Comparison of ENCODE assay signal across 8 mouse cellular contexts in genomic region chr4:41639214-41639841, GRCm38 (mm10). TPM values are rescaled to one million over a fixed set of nuclear protein-coding genes. Genes with fewer than 3 reads are reported as not detected.
A peak's percentile ranks its signal among the peaks of the same experiment; 100 is the strongest.
DNase-seq lines count a peak whose midpoint lies in the region; ATAC-seq and TF ChIP-seq lines count a peak whose summit lies in the region.

No protein-coding gene starts in this region.

- 0 out of 2 replicates have a peak, but pooled peaks have one; percentile 18 for ATAC-seq in erythroblast, adult 5-6 weeks (replicated peaks; ENCODE audit: low FRiP score, poor library complexity, severe bottlenecking)
- no peak for ATAC-seq in limb, embryonic 13.5 days (ENCODE audit: low FRiP score, low read depth)
- ATAC-seq in stomach, embryonic 16.5 days (ENCODE audit: insufficient read depth, low FRiP score): no peak

- H3K36me3 ChIP-seq in MEL (ENCODE audit: control insufficient read depth in 1 of 2, insufficient read depth in 2 of 2, low read length in 2 of 2): no peaks in the 10 kb centered on the region
- no peaks in the 10 kb centered on the region for H3K36me3 ChIP-seq in limb, embryonic 13.5 days
- no peaks in the 10 kb centered on the region for H3K36me3 ChIP-seq in stomach, embryonic 16.5 days (ENCODE audit: control insufficient read depth, insufficient read depth, low read length)

- no peak for TF ChIP-seq EP300 in MEL (IDR thresholded peaks at IDR 0.05; ENCODE audit: low read depth in 1 of 2, low read length in 2 of 2)

- peak overlapping the region; percentile 84 for H3K4me2 ChIP-seq in limb, embryonic 13.5 days (replicated peaks)
- peak overlapping the region; percentile 79 for H3K4me2 ChIP-seq in stomach, embryonic 16.5 days (ENCODE audit: low read depth, low read length)

- no peak for DNase-seq in layer of hippocampus, adult 2 months (ENCODE audit: low spot score in 2 of 2)
- DNase-seq in layer of hippocampus, postnatal 14 days (ENCODE audit: low spot score in 2 of 2): no peak
- no peak for DNase-seq in MEL (ENCODE audit: low read depth, low spot score)
- no peak for DNase-seq in gastrocnemius, postnatal 14 days
- no peak for DNase-seq in adrenal gland, adult (ENCODE audit: inconsistent age in 2 of 2, low spot score in 1 of 2)

- no peak for TF ChIP-seq POLR2A in MEL (IDR thresholded peaks at IDR 0.05; ENCODE audit: control insufficient read depth in 1 of 2, insufficient read depth in 1 of 2, low read depth in 1 of 2, low read length in 2 of 2, poor library complexity in 1 of 2)

- H3K27ac ChIP-seq in layer of hippocampus, adult 2 months: peak overlapping the region; percentile 93
- no peak overlapping the region for H3K27ac ChIP-seq in MEL (ENCODE audit: control insufficient read depth, low read depth, low read length)
- no peak overlapping the region; the same call in 1 of the 2 replicates for H3K27ac ChIP-seq in limb, embryonic 13.5 days
- peak overlapping the region; percentile 55 for H3K27ac ChIP-seq in stomach, embryonic 16.5 days (ENCODE audit: low read length)

- H3K9ac ChIP-seq in MEL (ENCODE audit: control insufficient read depth, low read depth, low read length, poor library complexity, severe bottlenecking): peak overlapping the region; percentile 45
- peak overlapping the region; percentile 84 for H3K9ac ChIP-seq in limb, embryonic 13.5 days
- H3K9ac ChIP-seq in stomach, embryonic 16.5 days (ENCODE audit: low read length): peak overlapping the region; percentile 78

- no peak for TF ChIP-seq RAD21 in MEL (IDR thresholded peaks at IDR 0.05; ENCODE audit: low read depth, low read length)

- TF ChIP-seq CTCF in layer of hippocampus, adult 2 months (conservative IDR thresholded peaks at IDR 0.05): no peak
- no peak for TF ChIP-seq CTCF in MEL (IDR thresholded peaks at IDR 0.05 in 2 of 3, conservative IDR thresholded peaks at IDR 0.05 in 1 of 3; ENCODE audit: control insufficient read depth in 1 of 3, insufficient read depth in 1 of 3, low read depth in 2 of 3, low read length in 3 of 3, poor library complexity in 1 of 3, severe bottlenecking in 1 of 3)

- no peaks in the 10 kb centered on the region for H3K79me2 ChIP-seq in MEL (ENCODE audit: control insufficient read depth, insufficient read depth, low read length, poor library complexity)

- WGBS in limb, embryonic 13.5 days: 15% methylated on average over 10 of the region's 10 CpGs
- WGBS in stomach, embryonic 16.5 days: 23% methylated on average over 10 of the region's 10 CpGs

- intact Hi-C loops in gastrocnemius, postnatal 14 days (cut with DNase I; ENCODE audit: low total_unique reads): no loop called here

- H3K9me3 ChIP-seq in MEL (replicated peaks; ENCODE audit: insufficient read depth, low read length): no peaks in the 10 kb centered on the region
- H3K9me3 ChIP-seq in limb, embryonic 13.5 days: no peaks in the 10 kb centered on the region
- H3K9me3 ChIP-seq in stomach, embryonic 16.5 days (replicated peaks; ENCODE audit: control insufficient read depth, low read length): no peaks in the 10 kb centered on the region

- peak overlapping the region; percentile 82 for H3K4me3 ChIP-seq in layer of hippocampus, adult 2 months
- peak overlapping the region; percentile 26 to 33; a peak in 2 of 4 replicates for H3K4me3 ChIP-seq in MEL (ENCODE audit: control insufficient read depth in 1 of 2, insufficient read depth in 1 of 2, low read depth in 2 of 2, low read length in 2 of 2)
- peak overlapping the region; percentile 64 for H3K4me3 ChIP-seq in limb, embryonic 13.5 days
- H3K4me3 ChIP-seq in stomach, embryonic 16.5 days (replicated peaks; ENCODE audit: low read length): peak overlapping the region; percentile 56

- H3K27me3 ChIP-seq in MEL (ENCODE audit: control insufficient read depth in 1 of 2, insufficient read depth in 2 of 2, low read length in 2 of 2): peaks cover 1 to 3% of the 10 kb centered on the region in 2 experiments; a peak in 3 of 4 replicates
- H3K27me3 ChIP-seq in limb, embryonic 13.5 days: peaks cover 44% of the 10 kb centered on the region
- no peaks in the 10 kb centered on the region for H3K27me3 ChIP-seq in stomach, embryonic 16.5 days (ENCODE audit: control insufficient read depth, insufficient read depth, low read length)

- peaks cover 0 to 10% of the 10 kb centered on the region in 2 experiments; a peak in 2 of 4 replicates for H3K4me1 ChIP-seq in MEL (ENCODE audit: control insufficient read depth in 1 of 2, insufficient read depth in 2 of 2, low read length in 2 of 2)
- peaks cover 38% of the 10 kb centered on the region for H3K4me1 ChIP-seq in limb, embryonic 13.5 days
- peaks cover 15% of the 10 kb centered on the region; the same call in 1 of the 2 replicates for H3K4me1 ChIP-seq in stomach, embryonic 16.5 days (ENCODE audit: control insufficient read depth, insufficient read depth, low read length)

TF ChIP-seq in MEL, 35 proteins besides CTCF, POLR2A, EP300 and RAD21:
- TF ChIP-seq SMC3 (IDR thresholded peaks at IDR 0.05; ENCODE audit: low read depth, low read length) (no peak), JUND (IDR thresholded peaks at IDR 0.05; ENCODE audit: low read depth, low read length) (no peak), TCF12 (IDR thresholded peaks at IDR 0.05; ENCODE audit: low read depth, low read length) (no peak), MYB (IDR thresholded peaks at IDR 0.05; ENCODE audit: low read depth, low read length) (no peak), TAL1 (IDR thresholded peaks at IDR 0.05; ENCODE audit: low read length) (no peak), GABPA (IDR thresholded peaks at IDR 0.05; ENCODE audit: low read depth, low read length) (no peak), GATA1 (IDR thresholded peaks at IDR 0.05; ENCODE audit: low read depth, low read length) (no peak), RCOR1 (IDR thresholded peaks at IDR 0.05; ENCODE audit: low read depth, low read length) (no peak), MAX (IDR thresholded peaks at IDR 0.05; ENCODE audit: low read length) (no peak), HCFC1 (IDR thresholded peaks at IDR 0.05; ENCODE audit: low read depth, low read length) (no peak), MYC (IDR thresholded peaks at IDR 0.05; ENCODE audit: low read depth, low read length) (no peak), SIN3A (IDR thresholded peaks at IDR 0.05; ENCODE audit: low read length) (no peak)
TF ChIP-seq in MEL: peak in this region for 0.

RNA-seq across cellular contexts. Expression of gene Enho, which starts 0.8 kb away (rescaled TPM):
- total RNA-seq in layer of hippocampus, adult 2 months (2021): 10 to 100 TPM; 59.7 to 62.0 TPM
- 10 to 100 TPM; 61.0 to 69.8 TPM for total RNA-seq in layer of hippocampus, postnatal 14 days (2021)
- 0.19 TPM in 1 of 2 replicates, not detected in the other for total RNA-seq in MEL (2012; rRNA removed)
- polyA plus RNA-seq in MEL (2012; ENCODE audit: insufficient read depth in 1 of 2, insufficient read length in 2 of 2, low read depth in 1 of 2, low replicate concordance in 2 of 2, missing spikeins in 1 of 2): under 1 TPM in 1 of 2 experiments, not detected in 1; 0.40 TPM
- not detected in 2 replicates for total RNA-seq in erythroblast, adult 5-6 weeks (2015; ENCODE audit: low replicate concordance)
- total RNA-seq in erythroblast, adult 5-6 weeks (2017; ENCODE audit: low replicate concordance): not detected in 2 replicates
- polyA plus RNA-seq in limb, embryonic 13.5 days (2015; fragmentation: Nextera tagmentation; extraction: Ambion mirVana): 12.7 and 13.6 TPM in 2 replicates
- polyA plus RNA-seq in stomach, embryonic 16.5 days (2015; fragmentation: Nextera tagmentation; extraction: Ambion mirVana): 22.8 and 23.0 TPM in 2 replicates
- total RNA-seq in gastrocnemius, postnatal 14 days (2021): 1 to 10 TPM; 6.7 to 9.9 TPM

RNA-seq across cellular contexts. Expression of gene Cntfr, which starts 57.6 kb away (rescaled TPM):
- total RNA-seq in layer of hippocampus, adult 2 months (2021): 10 to 100 TPM; 96.5 to 98.8 TPM
- total RNA-seq in layer of hippocampus, postnatal 14 days (2021): 10 to 100 TPM; 84.4 to 89.5 TPM
- not detected in 2 replicates for total RNA-seq in MEL (2012; rRNA removed)
- not detected for polyA plus RNA-seq in MEL (2012; ENCODE audit: insufficient read depth in 1 of 2, insufficient read length in 2 of 2, low read depth in 1 of 2, low replicate concordance in 2 of 2, missing spikeins in 1 of 2)
- not detected in 2 replicates for total RNA-seq in erythroblast, adult 5-6 weeks (2015; ENCODE audit: low replicate concordance)
- not detected in 2 replicates for total RNA-seq in erythroblast, adult 5-6 weeks (2017; ENCODE audit: low replicate concordance)
- polyA plus RNA-seq in limb, embryonic 13.5 days (2015; fragmentation: Nextera tagmentation; extraction: Ambion mirVana): 5.1 and 5.5 TPM in 2 replicates
- polyA plus RNA-seq in stomach, embryonic 16.5 days (2015; fragmentation: Nextera tagmentation; extraction: Ambion mirVana): 10.1 and 10.5 TPM in 2 replicates
- total RNA-seq in gastrocnemius, postnatal 14 days (2021): 10 to 100 TPM; 15.3 to 38.0 TPM

Comparison
In these comparisons a context has a peak if more than half of its experiments do, and no peak if none do; other contexts are left out.
1. H3K27ac ChIP-seq: peak in layer of hippocampus, adult 2 months (single experiment) and stomach, embryonic 16.5 days (single experiment); none in MEL (single experiment) and limb, embryonic 13.5 days (single experiment).
2. H3K4me3 ChIP-seq: peak in every context shown above with its lines; median percentile 82 in layer of hippocampus, adult 2 months; 64 in limb, embryonic 13.5 days; 56 in stomach, embryonic 16.5 days; 30 in MEL.
3. RNA of gene Enho, which starts 0.8 kb away (total RNA-seq): 61.0 to 69.8 TPM in layer of hippocampus, postnatal 14 days and 59.7 to 62.0 TPM in layer of hippocampus, adult 2 months; 6.7 to 9.9 TPM in gastrocnemius, postnatal 14 days, 0.19 TPM in MEL and not detected in erythroblast, adult 5-6 weeks; every median in the first group is over 4 times any median in the second.
4. RNA of gene Cntfr, which starts 57.6 kb away (total RNA-seq): 96.5 to 98.8 TPM in layer of hippocampus, adult 2 months, 84.4 to 89.5 TPM in layer of hippocampus, postnatal 14 days and 15.3 to 38.0 TPM in gastrocnemius, postnatal 14 days; not detected in MEL and not detected in erythroblast, adult 5-6 weeks; every median in the first group is over 10 times any median in the second.
5. Peak in every context shown above with its lines, with median percentiles within 50 percentile points of each other: H3K9ac ChIP-seq.